Mouse (Mus musculus) embryonic facial prominence, embryonic 11.5 days (tissue): ENCODE measurements at regions not wholly inside any gene's neighbourhood (a gene's known extent, or its start where the extent isn't known, plus 50 kb on each side); places are given as distances from the start of the nearest gene placed in this dataset.
A peak's percentile ranks its signal among the peaks of the same experiment; 100 is the strongest.

Experiments
- ATAC-seq: fragments of 200-750 bp; cut with Nextera tagmentation; replicated peaks from 2 replicates; pipeline ENCODE4 v1.8.0; 2017; ENCODE audit warnings: low read depth; ENCODE audit not compliant: insufficient number of reproducible peaks, low FRiP score, low TSS enrichment
- DNase-seq: peaks from one replicate; pipeline ENCODE4 v3.0.0-alpha.2; 2015; ENCODE audit warnings: low spot score
- H3K27ac ChIP-seq: fragments of 300-500 bp; sonication (generic); replicated peaks from 2 replicates; pipeline ENCODE4 v1.5.1; 2014; ENCODE audit warnings: mild to moderate bottlenecking, low read depth, low read length, control low read depth
- H3K27me3 ChIP-seq: fragments of 300-500 bp; sonication (generic); 2 replicates; pipeline ENCODE4 v1.6.1; 2014; ENCODE audit warnings: mild to moderate bottlenecking, low read length, moderate library complexity, mixed read lengths; ENCODE audit not compliant: control insufficient read depth, insufficient read depth
- H3K36me3 ChIP-seq: fragments of 300-500 bp; sonication (generic); replicated peaks from 2 replicates; pipeline ENCODE4 v1.6.1; 2014; ENCODE audit warnings: low read depth, mild to moderate bottlenecking, low read length, moderate library complexity, mixed read lengths; ENCODE audit not compliant: control insufficient read depth, insufficient read depth
- H3K4me1 ChIP-seq: fragments of 300-500 bp; sonication (generic); 2 replicates; pipeline ENCODE4 v1.6.1; 2014; ENCODE audit warnings: low read length, mixed read lengths; ENCODE audit not compliant: control insufficient read depth, insufficient read depth
- H3K4me2 ChIP-seq: fragments of 300-500 bp; sonication (generic); 2 replicates; pipeline ENCODE4 v1.6.1; 2014; ENCODE audit warnings: low read depth, mild to moderate bottlenecking, control low read depth, low read length, moderate library complexity
- H3K4me3 ChIP-seq: fragments of 300-500 bp; sonication (generic); 2 replicates; pipeline ENCODE4 v1.5.1; 2014; ENCODE audit warnings: low read depth, low read length, control low read depth
- H3K9ac ChIP-seq: fragments of 300-500 bp; sonication (generic); replicated peaks from 2 replicates; pipeline ENCODE4 v1.6.1; 2014; ENCODE audit warnings: mild to moderate bottlenecking, control low read depth, low read length
- H3K9me3 ChIP-seq: fragments of 300-500 bp; sonication (generic); replicated peaks from 2 replicates; pipeline ENCODE4 v1.6.1; 2016; ENCODE audit warnings: mild to moderate bottlenecking, low read length, inconsistent platforms, mixed read lengths; ENCODE audit not compliant: control insufficient read depth
- WGBS: fragments of 180-500 bp; shearing (Covaris S2); extraction: QIAGEN DNeasy Blood & Tissue Kit; methylation state at CpG from one replicate; pipeline ENCODE4 v1.1.7; 2014; 5-methylcytosine and 5-hydroxymethylcytosine counted together

DNA sequence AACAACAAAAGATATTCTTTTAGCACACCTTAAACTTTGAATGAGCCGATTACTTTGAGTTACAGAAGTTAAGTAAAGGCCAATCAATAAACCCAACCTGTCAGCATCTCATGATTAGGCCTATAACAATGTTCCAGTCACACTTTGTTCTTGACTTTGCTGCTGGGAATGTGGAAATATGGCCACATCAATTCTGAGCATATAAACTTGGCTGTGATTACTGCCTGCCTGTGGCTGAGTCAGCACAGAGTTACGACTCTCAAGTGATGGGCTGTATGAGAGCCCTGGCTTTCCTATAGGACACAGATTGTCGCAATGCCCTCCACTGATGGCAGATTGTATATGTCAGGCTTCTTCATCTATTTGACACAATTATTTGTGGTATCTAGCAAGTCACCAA, 152.6 kb downstream of the Tm4sf1 start:
- Histone ChIP-seq H3K4me1 (no peaks in the 10 kb centered on the region), H3K27me3 (no peaks in the 10 kb centered on the region), H3K9me3 (no peaks in the 10 kb centered on the region), H3K4me2 (no peak overlapping the region), H3K36me3 (no peaks in the 10 kb centered on the region), H3K4me3 (no peak overlapping the region), H3K27ac (no peak overlapping the region), H3K9ac (no peak overlapping the region)
- ATAC-seq (no peak), DNase-seq (no peak)
- 88% methylated on average over 3 of the region's 3 CpGs for WGBS

DNA sequence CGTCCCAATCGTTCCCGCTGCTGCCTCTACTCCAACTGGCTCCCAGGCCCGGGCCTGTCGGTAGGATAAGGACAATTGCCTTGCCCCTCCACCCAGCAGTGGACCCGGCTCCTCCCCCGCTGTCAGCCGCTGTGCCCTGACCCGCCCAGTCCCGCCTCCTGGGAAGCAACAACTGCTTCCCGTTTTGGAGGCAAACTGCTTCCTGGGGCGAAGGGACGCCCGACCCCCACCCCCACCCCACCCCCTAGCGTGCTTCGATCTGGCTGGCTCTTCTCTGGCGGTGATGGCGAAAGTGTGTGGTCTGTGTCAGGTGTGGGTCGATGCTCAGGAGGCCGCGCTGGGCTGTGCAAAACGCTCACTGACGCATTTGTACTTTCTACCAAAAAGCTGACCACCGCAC, 164.9 kb downstream of the Tm4sf1 start:
- H3K27ac ChIP-seq, result no peak overlapping the region
- H3K4me2 ChIP-seq, result peak overlapping the region; percentile 49
- peak; percentile 55 for DNase-seq
- no peaks in the 10 kb centered on the region for H3K9me3 ChIP-seq
- WGBS, result 18% methylated on average over 23 of the region's 24 CpGs
- no peaks in the 10 kb centered on the region for H3K27me3 ChIP-seq
- peak; percentile 78 for ATAC-seq
- peak overlapping the region; percentile 22 for H3K9ac ChIP-seq
- H3K4me1 ChIP-seq, result no peaks in the 10 kb centered on the region
- H3K36me3 ChIP-seq, result no peaks in the 10 kb centered on the region
- H3K4me3 ChIP-seq, result peak overlapping the region; percentile 26

- WGBS, result 82% methylated on average over 2 of the region's 2 CpGs
Measured at GRCm38 (mm10) chr3:57128606-57129005, 173.2 kb downstream of the Tm4sf1 start.

GRCm38 (mm10) chr3:57125792-57126485, 175.8 kb downstream of the Tm4sf1 start:
- WGBS, result 67% methylated on average over 4 of the region's 4 CpGs
- DNase-seq, result no peak

More at GRCm38 (mm10) chr3:57128606-57129005, 173.2 kb downstream of the Tm4sf1 start:
- H3K9ac ChIP-seq, result no peak overlapping the region
- ATAC-seq (no peak), DNase-seq (no peak)
- H3K27me3 ChIP-seq, result no peaks in the 10 kb centered on the region
- H3K27ac ChIP-seq, result no peak overlapping the region
- no peak overlapping the region for H3K4me2 ChIP-seq
- H3K9me3 ChIP-seq, result no peaks in the 10 kb centered on the region
- H3K4me3 ChIP-seq, result no peak overlapping the region
- no peaks in the 10 kb centered on the region for H3K4me1 ChIP-seq
- H3K36me3 ChIP-seq, result no peaks in the 10 kb centered on the region

GRCm38 (mm10) chr3:57118016-57118415, 183.8 kb downstream of the Tm4sf1 start:
- 89% methylated on average over 1 of the region's 1 CpGs for WGBS
- Histone ChIP-seq H3K36me3 (no peaks in the 10 kb centered on the region), H3K9me3 (no peaks in the 10 kb centered on the region), H3K27me3 (no peaks in the 10 kb centered on the region), H3K4me2 (no peak overlapping the region), H3K9ac (no peak overlapping the region), H3K4me3 (no peak overlapping the region), H3K4me1 (no peaks in the 10 kb centered on the region), H3K27ac (no peak overlapping the region)
- ATAC-seq, result no peak
- DNase-seq, result peak; percentile 64

More at GRCm38 (mm10) chr3:57125792-57126485, 175.8 kb downstream of the Tm4sf1 start:
- Histone ChIP-seq H3K27me3 (no peaks in the 10 kb centered on the region), H3K36me3 (no peaks in the 10 kb centered on the region), H3K27ac (no peak overlapping the region), H3K9me3 (no peaks in the 10 kb centered on the region), H3K4me2 (no peak overlapping the region), H3K4me1 (no peaks in the 10 kb centered on the region), H3K4me3 (no peak overlapping the region), H3K9ac (no peak overlapping the region)
- no peak for ATAC-seq

DNA sequence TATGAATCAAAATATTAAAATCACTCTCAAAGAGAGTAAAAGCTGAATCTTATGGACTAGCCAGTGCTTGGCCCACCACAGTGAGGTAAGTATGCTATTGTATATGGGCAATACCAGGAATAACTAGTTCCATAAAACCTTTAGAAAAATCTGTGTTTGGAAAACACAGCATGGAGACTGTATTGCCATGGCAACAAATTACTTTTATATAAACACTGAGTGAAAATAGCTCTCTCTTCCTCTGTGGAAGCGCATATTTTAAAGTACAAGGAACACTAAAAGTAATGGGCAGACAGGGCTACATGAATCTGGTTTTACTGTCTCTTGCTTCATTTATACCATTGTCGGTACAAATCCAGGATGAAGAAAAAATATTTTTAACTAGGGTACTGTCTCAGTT, 199.5 kb downstream of the Tm4sf1 start:
- no peaks in the 10 kb centered on the region for H3K36me3 ChIP-seq
- ATAC-seq (no peak), DNase-seq (peak; percentile 8)
- 81% methylated on average over 2 of the region's 2 CpGs for WGBS
- no peaks in the 10 kb centered on the region for H3K4me1 ChIP-seq
- H3K4me2 ChIP-seq, result no peak overlapping the region
- H3K27me3 ChIP-seq, result no peaks in the 10 kb centered on the region
- H3K27ac ChIP-seq, result no peak overlapping the region
- no peaks in the 10 kb centered on the region for H3K9me3 ChIP-seq
- H3K4me3 ChIP-seq, result no peak overlapping the region
- no peak overlapping the region for H3K9ac ChIP-seq

GRCm38 (mm10) chr3:57100515-57100914, 201.3 kb downstream of the Tm4sf1 start:
- Histone ChIP-seq H3K4me1 (no peaks in the 10 kb centered on the region), H3K36me3 (no peaks in the 10 kb centered on the region), H3K9me3 (no peaks in the 10 kb centered on the region), H3K27me3 (no peaks in the 10 kb centered on the region), H3K27ac (no peak overlapping the region), H3K4me2 (no peak overlapping the region), H3K4me3 (no peak overlapping the region), H3K9ac (no peak overlapping the region)
- 89% methylated on average over 1 of the region's 1 CpGs for WGBS
- no peak for ATAC-seq
- DNase-seq, result no peak

DNA sequence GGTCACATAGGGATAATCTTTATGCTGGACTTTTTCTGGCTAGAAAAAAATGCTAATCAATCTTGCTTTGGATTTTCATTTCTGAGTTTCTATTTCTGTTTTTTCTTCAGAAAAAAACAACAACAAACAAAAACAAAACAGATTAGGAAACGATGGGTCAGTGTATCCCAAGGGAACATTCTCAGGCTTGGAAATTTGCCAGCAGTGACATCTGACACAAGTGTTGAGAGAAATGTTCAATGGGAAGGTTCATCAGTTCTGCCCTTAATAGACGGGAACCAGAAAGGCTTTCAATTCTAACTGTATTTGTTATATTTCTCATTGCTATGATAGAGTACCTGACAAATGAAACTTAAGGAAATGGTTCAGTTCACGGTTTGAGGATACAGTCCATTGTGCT, 206.9 kb downstream of the Tm4sf1 start:
- DNase-seq (no peak), ATAC-seq (no peak)
- Histone ChIP-seq H3K36me3 (no peaks in the 10 kb centered on the region), H3K27me3 (no peaks in the 10 kb centered on the region), H3K27ac (no peak overlapping the region), H3K4me2 (no peak overlapping the region), H3K9ac (no peak overlapping the region), H3K4me1 (no peaks in the 10 kb centered on the region), H3K4me3 (no peak overlapping the region), H3K9me3 (no peaks in the 10 kb centered on the region)
- WGBS, result 70% methylated on average over 3 of the region's 3 CpGs
